Mouse (Mus musculus) limb, embryonic 14.5 days (tissue): ENCODE results near the gene Bcam. TPM values are rescaled to one million over a fixed set of nuclear protein-coding genes. Genes with fewer than 3 reads are reported as not detected.
A peak's percentile ranks its signal among the peaks of the same experiment; 100 is the strongest.

Experiments
- ATAC-seq: fragments of 200-750 bp; cut with Nextera tagmentation; 2 replicates; pipeline ENCODE4 v1.8.0; 2017; ENCODE audit warnings: low read depth, moderate number of reproducible peaks, moderate TSS enrichment; ENCODE audit not compliant: low FRiP score
- DNase-seq: peaks from one replicate; pipeline ENCODE4 v3.0.0-alpha.2; 2015; ENCODE audit warnings: low spot score
- H3K27ac ChIP-seq: fragments of 300-500 bp; sonication (generic); replicated peaks from 2 replicates; pipeline ENCODE4 v1.5.1; 2014; ENCODE audit warnings: low read depth, mild to moderate bottlenecking, low read length, moderate library complexity, mixed read lengths
- H3K27me3 ChIP-seq: fragments of 300-500 bp; sonication (generic); 2 replicates; pipeline ENCODE4 v1.6.1; 2014; ENCODE audit warnings: low read length, mixed read lengths; ENCODE audit not compliant: control insufficient read depth, insufficient read depth
- H3K36me3 ChIP-seq: fragments of 300-500 bp; sonication (generic); 2 replicates; pipeline ENCODE4 v1.6.1; 2014; ENCODE audit warnings: mild to moderate bottlenecking, low read length, moderate library complexity, mixed read lengths; ENCODE audit not compliant: control insufficient read depth, insufficient read depth
- H3K4me1 ChIP-seq: fragments of 300-500 bp; sonication (generic); 2 replicates; pipeline ENCODE4 v1.6.1; 2014; ENCODE audit warnings: antibody characterized with exemption, low read length, mixed read lengths; ENCODE audit not compliant: control insufficient read depth, insufficient read depth
- H3K4me2 ChIP-seq: fragments of 300-500 bp; sonication (generic); replicated peaks from 2 replicates; pipeline ENCODE4 v1.6.1; 2014; ENCODE audit warnings: low read depth, mild to moderate bottlenecking, low read length, moderate library complexity; ENCODE audit not compliant: severe bottlenecking
- H3K4me3 ChIP-seq: fragments of 300-500 bp; sonication (generic); replicated peaks from 2 replicates; pipeline ENCODE4 v1.5.1; 2014; ENCODE audit warnings: low read length
- H3K9ac ChIP-seq: fragments of 300-500 bp; sonication (generic); 2 replicates; pipeline ENCODE4 v1.6.1; 2014; ENCODE audit warnings: mild to moderate bottlenecking, low read depth, low read length, moderate library complexity; ENCODE audit not compliant: severe bottlenecking
- H3K9me3 ChIP-seq: fragments of 300-500 bp; sonication (generic); 2 replicates; pipeline ENCODE4 v1.6.1; 2016; ENCODE audit warnings: low read length; ENCODE audit not compliant: control insufficient read depth
- POLR2A ChIP-seq: fragments of 200-500 bp; IDR thresholded peaks from 2 replicates; pipeline ENCODE4 v1.8.0; 2012; ENCODE audit warnings: inconsistent platforms, mild to moderate bottlenecking, moderate library complexity, borderline replicate concordance; ENCODE audit not compliant: insufficient read depth, insufficient read length; ENCODE audit errors: extremely low read depth
- WGBS: fragments of 180-500 bp; shearing (Covaris S2); extraction: QIAGEN DNeasy Blood & Tissue Kit; methylation state at CpG from one replicate; pipeline ENCODE4 v1.1.7; 2014; 5-methylcytosine and 5-hydroxymethylcytosine counted together
- polyA plus RNA-seq, 2 experiments: library from polyadenylated mRNA; depleted of rRNA in 1 of 2; stranded (reverse) in 1 of 2; unstranded in 1 of 2; fragments of >200 nt; fragmentation: Nextera tagmentation in 1 of 2; extraction: Ambion mirVana in 1 of 2; gene quantifications; 2 replicates each; pipeline versions ENCODE4 v1.2.1 to v1.2.3; 2012 to 2014

Gene Bcam
- polyA plus RNA-seq, 2 experiments: 94.3 to 116 TPM

- Histone ChIP-seq H3K4me1 (peaks cover 28% of the 10 kb centered on the region), H3K27ac (peak overlapping the region; percentile 87), H3K9me3 (no peaks in the 10 kb centered on the region), H3K27me3 (no peaks in the 10 kb centered on the region), H3K4me2 (peak overlapping the region; percentile 88), H3K4me3 (peak overlapping the region; percentile 93), H3K36me3 (peaks cover 6% of the 10 kb centered on the region), H3K9ac (peak overlapping the region; percentile 85)
- TF ChIP-seq POLR2A: no peak
- ATAC-seq: no peak
- peak; percentile 58 for DNase-seq
- under 1% methylated on average over 32 of the region's 32 CpGs for WGBS
Observed at GRCm38 (mm10) chr7:19748219-19749195, 22.3 kb downstream of the Bcam start.

GRCm38 (mm10) chr7:19747420-19748218 lies 23.2 kb downstream of the Bcam start:
- H3K4me1 ChIP-seq: peaks cover 28% of the 10 kb centered on the region
- peaks cover 11% of the 10 kb centered on the region for H3K36me3 ChIP-seq
- H3K27ac ChIP-seq: no peak overlapping the region; the same call in 1 of the 2 replicates
- DNase-seq (peak; percentile 54), ATAC-seq (no peak)
- peak overlapping the region; percentile 85 for H3K9ac ChIP-seq
- peak overlapping the region; percentile 88 for H3K4me2 ChIP-seq
- no peak for TF ChIP-seq POLR2A
- H3K9me3 ChIP-seq: no peaks in the 10 kb centered on the region
- peak overlapping the region; percentile 93 for H3K4me3 ChIP-seq
- 8% methylated on average over 25 of the region's 25 CpGs for WGBS
- no peaks in the 10 kb centered on the region for H3K27me3 ChIP-seq

- TF ChIP-seq POLR2A: no peak
- no peak for ATAC-seq
- H3K27ac ChIP-seq: no peak overlapping the region
Observed at GRCm38 (mm10) chr7:19746426-19747201, 24.2 kb downstream of the Bcam start.

GRCm38 (mm10) chr7:19745971-19746370 lies 24.8 kb downstream of the Bcam start:
- ATAC-seq: no peak
- WGBS: 81% methylated on average over 9 of the region's 10 CpGs
- Histone ChIP-seq H3K4me1 (peaks cover 32% of the 10 kb centered on the region), H3K4me3 (no peak overlapping the region), H3K4me2 (no peak overlapping the region), H3K9ac (no peak overlapping the region), H3K9me3 (no peaks in the 10 kb centered on the region), H3K27ac (no peak overlapping the region), H3K36me3 (peaks cover 11% of the 10 kb centered on the region), H3K27me3 (no peaks in the 10 kb centered on the region)
- TF ChIP-seq POLR2A: no peak
- DNase-seq: no peak

More at GRCm38 (mm10) chr7:19746426-19747201, 24.2 kb downstream of the Bcam start:
- H3K36me3 ChIP-seq: peaks cover 11% of the 10 kb centered on the region
- no peaks in the 10 kb centered on the region for H3K27me3 ChIP-seq
- peak overlapping the region; percentile 93; the same call in 1 of the 2 replicates for H3K4me3 ChIP-seq
- H3K4me1 ChIP-seq: peaks cover 32% of the 10 kb centered on the region
- no peak for DNase-seq
- peak overlapping the region; percentile 88; the same call in 1 of the 2 replicates for H3K4me2 ChIP-seq
- 0 out of 2 replicates have a peak overlapping the region, but pooled peaks have one; percentile 21 for H3K9ac ChIP-seq
- H3K9me3 ChIP-seq: no peaks in the 10 kb centered on the region
- WGBS: 39% methylated on average over 6 of the region's 6 CpGs
